Mouse (Mus musculus) midbrain, embryonic 14.5 days (tissue): ENCODE measurements around the gene Rasgef1a. TPM values are rescaled to one million over a fixed set of nuclear protein-coding genes. Genes with fewer than 3 reads are reported as not detected.

Experiments used
- ATAC-seq: fragments of 200-750 bp; cut with Nextera tagmentation; 2 replicates; pipeline ENCODE4 v1.8.0; 2017; ENCODE audit warnings: moderate number of reproducible peaks, moderate library complexity; ENCODE audit not compliant: low FRiP score, low TSS enrichment
- DNase-seq: peaks from one replicate; pipeline ENCODE4 v3.0.0-alpha.2; 2015
- H3K27ac ChIP-seq: fragments of 300-500 bp; sonication (generic); replicated peaks from 2 replicates; pipeline ENCODE4 v1.5.1; 2014; ENCODE audit warnings: mild to moderate bottlenecking, low read depth, low read length, moderate library complexity
- H3K27me3 ChIP-seq: fragments of 300-500 bp; sonication (generic); 2 replicates; pipeline ENCODE4 v1.6.1; 2014; ENCODE audit warnings: low read length, control low read depth, mixed read lengths; ENCODE audit not compliant: control insufficient read depth, insufficient read depth
- H3K36me3 ChIP-seq: fragments of 300-500 bp; sonication (generic); 2 replicates; pipeline ENCODE4 v1.6.1; 2014; ENCODE audit warnings: low read length, control low read depth; ENCODE audit not compliant: control insufficient read depth, insufficient read depth
- H3K4me1 ChIP-seq: fragments of 300-500 bp; sonication (generic); 2 replicates; pipeline ENCODE4 v1.6.1; 2014; ENCODE audit warnings: mild to moderate bottlenecking, antibody characterized with exemption, low read length, control low read depth; ENCODE audit not compliant: control insufficient read depth, insufficient read depth
- H3K4me2 ChIP-seq: fragments of 300-500 bp; sonication (generic); 2 replicates; pipeline ENCODE4 v1.6.1; 2014; ENCODE audit warnings: mild to moderate bottlenecking, low read length, moderate library complexity
- H3K4me3 ChIP-seq: fragments of 300-500 bp; sonication (generic); replicated peaks from 2 replicates; pipeline ENCODE4 v1.5.1; 2014; ENCODE audit warnings: low read depth, low read length
- H3K9ac ChIP-seq: fragments of 300-500 bp; sonication (generic); replicated peaks from 2 replicates; pipeline ENCODE4 v1.6.1; 2014; ENCODE audit warnings: mild to moderate bottlenecking, low read length, moderate library complexity
- H3K9me3 ChIP-seq: fragments of 300-500 bp; sonication (generic); 2 replicates; pipeline ENCODE4 v1.6.1; 2016; ENCODE audit warnings: low read length, control low read depth, mixed read lengths; ENCODE audit not compliant: control insufficient read depth
- WGBS: fragments of 180-500 bp; shearing (Covaris S2); extraction: QIAGEN DNeasy Blood & Tissue Kit; methylation state at CpG from one replicate; pipeline ENCODE4 v1.1.7; 2014; 5-methylcytosine and 5-hydroxymethylcytosine counted together
- microRNA-seq: library from miRNA; unstranded; fragments of <30 nt; microRNA quantifications from one replicate; pipeline ENCODE4, GENCODE M21; 2016
- polyA plus RNA-seq: library from polyadenylated mRNA; unstranded; fragments of >200 nt; fragmentation: Nextera tagmentation; extraction: Ambion mirVana; gene quantifications from 2 replicates; pipeline ENCODE4 v1.2.1, GENCODE M21; 2014

The Rasgef1a gene
- polyA plus RNA-seq, 1 experiment from 2014 or later = 2.1 TPM

DNA sequence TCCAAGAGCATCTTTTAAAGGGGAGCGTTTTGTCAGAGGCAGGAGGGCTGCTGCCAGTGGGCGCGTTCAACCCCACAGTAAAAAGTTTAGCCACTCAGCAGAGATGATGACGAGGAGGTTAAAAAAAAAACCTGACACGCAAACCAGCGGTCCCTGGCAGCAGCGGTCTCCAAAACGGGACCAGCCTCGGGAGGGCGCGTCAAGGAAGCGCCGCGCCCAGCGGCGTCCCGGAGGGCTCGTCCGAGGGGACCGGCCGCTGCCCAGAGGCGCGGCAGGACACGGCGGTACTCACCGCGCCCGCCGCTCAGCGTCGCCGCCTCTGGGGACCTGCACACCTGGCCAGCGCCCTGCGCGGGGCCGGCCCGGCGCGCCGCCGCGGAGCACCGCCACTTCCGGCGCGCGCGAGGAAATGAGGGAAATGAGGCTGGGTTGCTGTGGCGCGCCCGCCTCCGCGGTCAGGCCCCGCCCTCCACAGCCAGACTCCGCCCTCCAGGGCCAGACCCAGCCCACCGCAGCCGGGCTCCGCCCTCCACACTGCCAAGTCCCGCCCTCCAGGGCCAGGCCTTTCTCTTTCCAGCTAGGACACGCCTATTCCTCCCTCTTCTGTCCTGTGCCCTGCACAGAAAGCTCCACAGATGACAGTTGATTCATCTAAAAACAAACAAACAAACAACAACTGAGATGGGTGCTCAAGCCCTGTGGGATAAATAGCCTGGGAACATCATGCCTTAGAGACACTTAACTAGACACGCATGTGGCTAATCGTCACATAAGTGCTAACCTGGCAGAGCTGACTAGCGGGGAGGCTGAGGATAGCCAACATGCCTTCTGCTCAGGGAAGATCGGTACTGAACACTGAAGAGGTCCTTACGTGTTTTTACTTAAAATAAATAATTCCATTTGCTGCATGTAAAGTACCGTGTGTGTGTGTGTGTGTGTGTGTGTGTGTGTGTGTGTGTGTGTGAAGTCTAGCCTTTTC, 127.8 kb downstream of the Rasgef1a start, which contains the start of gene Csgalnact2:
Csgalnact2 (minus strand) TSS at position 410 of the 979 bp plus-strand sequence.
- Histone ChIP-seq H3K36me3 (no peaks in the 10 kb centered on the region), H3K27ac (peak within 1 kb of the TSS; percentile 74), H3K27me3 (no peaks in the 10 kb centered on the region), H3K4me1 (0 out of 2 replicates have a peak, but pooled peaks cover 3% of the 10 kb centered on the region), H3K9me3 (no peaks in the 10 kb centered on the region), H3K4me3 (peak within 1 kb of the TSS; percentile 89), H3K9ac (peak within 1 kb of the TSS; percentile 71), H3K4me2 (peak within 1 kb of the TSS; percentile 70)
- DNase-seq = peak; percentile 91
- peak; percentile 99 for ATAC-seq
- 6% methylated on average over 63 of the region's 66 CpGs for WGBS

DNA sequence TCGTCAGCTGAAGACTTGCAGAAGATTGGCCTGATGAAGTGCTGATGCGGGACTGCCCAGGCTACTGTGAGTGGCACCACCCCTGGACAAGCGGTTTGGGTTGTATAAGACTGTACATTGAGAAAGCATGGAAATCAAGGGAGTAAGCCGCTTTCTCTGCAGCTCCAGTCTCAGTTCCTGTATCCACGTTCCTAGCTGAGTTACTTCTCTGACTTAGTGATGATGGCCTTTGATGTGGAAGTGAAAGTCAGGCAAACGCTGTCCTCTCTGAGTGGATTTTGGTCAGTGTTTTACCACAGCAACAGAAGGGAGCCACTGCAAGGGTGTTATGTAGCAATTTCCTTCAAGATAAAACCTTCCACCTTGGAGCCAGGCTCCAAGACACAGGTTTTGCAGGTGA, 129.7 kb downstream of the Rasgef1a start:
- DNase-seq (no peak), ATAC-seq (no peak)
- Histone ChIP-seq H3K27ac (no peak overlapping the region), H3K9ac (no peak overlapping the region), H3K4me3 (no peak overlapping the region), H3K4me1 (0 out of 2 replicates have a peak, but pooled peaks cover 3% of the 10 kb centered on the region), H3K27me3 (no peaks in the 10 kb centered on the region), H3K36me3 (no peaks in the 10 kb centered on the region), H3K9me3 (no peaks in the 10 kb centered on the region), H3K4me2 (no peak overlapping the region)
- WGBS = 94% methylated on average over 6 of the region's 6 CpGs

Small RNA genes lying within 50 kb of the gene (microRNA-seq; reads per million reads assigned to microRNA genes)
- not detected for gene Mir7044

Other genes with a start within 250 kb of the Rasgef1a start
- gene Zfp637, start 170.3 kb upstream of the Rasgef1a start, polyA plus RNA-seq = 152 and 165 TPM in 2 replicates
- gene Zfp239, start 149.3 kb upstream of the Rasgef1a start, polyA plus RNA-seq = 10.1 and 13.2 TPM in 2 replicates
- 215 and 312 TPM in 2 replicates for gene Hnrnpf, start 111.1 kb upstream of the Rasgef1a start, polyA plus RNA-seq
- gene Fxyd4, start 73.7 kb upstream of the Rasgef1a start, polyA plus RNA-seq = 1.4 and 1.7 TPM in 2 replicates
- 9.0 and 12.0 TPM in 2 replicates for gene Csgalnact2, start 127.7 kb downstream of the Rasgef1a start, polyA plus RNA-seq
- gene Ret, start 186.3 kb downstream of the Rasgef1a start, polyA plus RNA-seq = 4.5 and 4.6 TPM in 2 replicates